Mouse (Mus musculus): ENCODE measurements around the gene Pgm2l1. TPM values are rescaled to one million over a fixed set of nuclear protein-coding genes. Genes with fewer than 3 reads are reported as not detected.

The Pgm2l1 gene
- polyA plus RNA-seq, 1 experiment from 2014 or later: 2.4 TPM

DNA sequence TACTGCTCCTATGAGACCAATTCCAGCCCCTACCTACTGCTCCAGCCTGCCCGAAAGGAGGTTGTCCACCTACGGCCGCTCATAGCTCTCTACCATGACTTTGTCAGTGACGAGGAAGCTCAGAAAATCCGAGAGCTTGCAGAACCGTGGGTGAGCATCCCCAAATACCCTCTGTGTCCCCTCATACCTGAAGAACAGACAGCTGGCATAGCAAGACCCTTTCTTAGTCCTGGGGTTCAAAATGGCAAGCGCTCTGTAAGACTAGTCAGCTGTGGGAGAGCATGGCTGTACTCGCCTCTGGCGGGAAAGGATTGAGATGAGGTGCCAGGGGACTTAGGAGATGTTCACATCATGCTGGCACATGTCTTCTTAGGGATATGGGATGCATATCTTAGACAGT, 78.7 kb downstream of the Pgm2l1 start:
- Histone ChIP-seq H3K9me3 (no peaks in the 10 kb centered on the region), H3K27me3 (replicated peaks) (no peaks in the 10 kb centered on the region), H3K36me3 (no peaks in the 10 kb centered on the region), H3K9ac (no peak overlapping the region), H3K4me2 (replicated peaks) (no peak overlapping the region), H3K4me3 (replicated peaks) (no peak overlapping the region), H3K4me1 (replicated peaks) (peaks cover 10% of the 10 kb centered on the region; the same call in 1 of the 2 replicates), H3K27ac (no peak overlapping the region)
- ATAC-seq: no peak
- WGBS: 89% methylated on average over 9 of the region's 9 CpGs

DNA sequence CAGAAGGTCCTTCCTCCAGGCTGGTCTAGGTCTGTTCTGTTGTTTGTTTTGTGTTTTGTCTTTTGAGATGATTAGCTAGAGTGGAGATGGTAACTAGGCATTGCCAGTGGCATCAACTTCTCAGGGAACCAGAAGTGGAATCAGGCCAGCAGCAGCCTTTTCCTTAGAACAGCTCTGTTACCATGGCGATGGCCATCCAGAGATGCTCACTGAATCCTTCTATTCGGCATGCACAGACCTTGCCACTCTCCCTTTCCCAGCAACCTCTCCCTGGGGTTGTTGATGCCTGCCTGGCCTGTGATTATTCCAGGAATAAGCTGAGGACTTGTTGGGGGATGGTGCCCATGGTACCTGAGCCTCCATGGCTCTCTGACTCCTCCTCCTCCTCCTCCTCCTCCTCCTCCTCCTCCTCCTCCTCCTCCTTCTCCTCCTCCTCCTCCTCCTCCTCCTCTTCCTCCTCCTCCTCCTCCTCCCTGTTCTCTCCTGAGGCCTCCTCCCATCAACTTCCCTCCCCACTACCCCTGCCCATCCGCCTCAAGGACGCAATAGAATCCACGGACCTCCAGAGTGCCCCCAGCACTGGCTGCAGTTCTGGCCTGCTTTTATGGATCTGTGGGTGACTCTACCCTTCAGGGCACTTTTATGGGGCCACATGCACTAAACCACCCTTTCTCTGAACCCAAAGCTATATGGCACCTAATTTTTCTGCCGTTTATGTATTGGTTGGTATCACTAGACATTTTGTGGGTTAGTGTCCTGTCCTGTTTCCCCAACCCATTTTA, 80.9 kb downstream of the Pgm2l1 start:
- Histone ChIP-seq H3K9ac (no peak overlapping the region), H3K27me3 (replicated peaks) (no peaks in the 10 kb centered on the region), H3K27ac (no peak overlapping the region), H3K4me3 (replicated peaks) (no peak overlapping the region), H3K9me3 (no peaks in the 10 kb centered on the region), H3K4me1 (replicated peaks) (0 out of 2 replicates have a peak, but pooled peaks cover 2% of the 10 kb centered on the region), H3K4me2 (replicated peaks) (no peak overlapping the region), H3K36me3 (no peaks in the 10 kb centered on the region)
- 78% methylated on average over 6 of the region's 6 CpGs for WGBS
- ATAC-seq: no peak

DNA sequence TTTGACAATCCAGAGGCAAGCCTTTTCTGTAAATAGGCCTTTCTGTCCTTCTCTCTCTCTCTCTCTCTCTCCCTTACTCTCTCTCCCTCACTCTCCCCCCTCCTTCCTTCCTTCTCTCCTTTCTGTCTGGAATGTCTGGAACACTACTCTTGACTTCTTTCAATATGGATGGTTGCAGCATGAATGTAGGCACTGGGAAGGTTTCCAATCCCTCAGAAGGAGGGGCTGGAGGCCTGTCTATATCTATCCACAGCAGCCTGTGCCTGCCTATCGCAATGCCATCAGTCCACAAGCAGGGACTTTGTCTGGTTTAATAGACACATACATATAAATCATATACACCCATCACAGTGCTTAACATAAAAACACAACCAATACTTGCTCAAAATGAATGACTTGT, 82.0 kb downstream of the Pgm2l1 start:
- Histone ChIP-seq H3K36me3 (no peaks in the 10 kb centered on the region), H3K27me3 (replicated peaks) (no peaks in the 10 kb centered on the region), H3K4me2 (replicated peaks) (no peak overlapping the region), H3K4me1 (replicated peaks) (0 out of 2 replicates have a peak, but pooled peaks cover 2% of the 10 kb centered on the region), H3K9ac (no peak overlapping the region), H3K9me3 (no peaks in the 10 kb centered on the region), H3K4me3 (replicated peaks) (no peak overlapping the region), H3K27ac (no peak overlapping the region)
- WGBS: 61% methylated on average over 1 of the region's 1 CpGs
- no peak for ATAC-seq

DNA sequence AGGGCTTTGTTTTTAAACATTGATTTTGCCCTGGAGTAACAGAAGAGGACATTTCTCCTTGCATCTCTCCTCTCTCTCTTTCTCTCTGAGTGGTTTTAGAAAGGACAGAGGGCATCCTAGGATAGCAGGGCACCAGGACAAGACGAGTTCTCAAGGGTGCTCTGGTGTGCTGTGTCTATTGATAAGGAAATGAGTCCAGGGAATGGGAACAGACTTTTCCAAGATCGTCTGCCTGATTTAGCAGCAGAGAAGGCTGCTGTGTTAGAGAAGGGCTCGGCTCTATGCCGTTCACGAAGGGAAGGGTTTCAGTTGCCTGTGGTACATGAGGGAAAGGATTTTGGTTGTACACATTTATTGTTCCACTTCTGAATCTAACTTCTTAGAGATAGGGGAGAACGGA, 82.5 kb downstream of the Pgm2l1 start:
- no peak overlapping the region for H3K27ac ChIP-seq
- no peak overlapping the region for H3K4me3 ChIP-seq (replicated peaks)
- ATAC-seq: no peak
- H3K36me3 ChIP-seq: no peaks in the 10 kb centered on the region
- 51% methylated on average over 6 of the region's 6 CpGs for WGBS
- H3K27me3 ChIP-seq (replicated peaks): no peaks in the 10 kb centered on the region
- H3K9ac ChIP-seq: no peak overlapping the region
- H3K4me2 ChIP-seq (replicated peaks): no peak overlapping the region
- no peaks in the 10 kb centered on the region for H3K9me3 ChIP-seq
- H3K4me1 ChIP-seq (replicated peaks): 0 out of 2 replicates have a peak, but pooled peaks cover 2% of the 10 kb centered on the region

DNA sequence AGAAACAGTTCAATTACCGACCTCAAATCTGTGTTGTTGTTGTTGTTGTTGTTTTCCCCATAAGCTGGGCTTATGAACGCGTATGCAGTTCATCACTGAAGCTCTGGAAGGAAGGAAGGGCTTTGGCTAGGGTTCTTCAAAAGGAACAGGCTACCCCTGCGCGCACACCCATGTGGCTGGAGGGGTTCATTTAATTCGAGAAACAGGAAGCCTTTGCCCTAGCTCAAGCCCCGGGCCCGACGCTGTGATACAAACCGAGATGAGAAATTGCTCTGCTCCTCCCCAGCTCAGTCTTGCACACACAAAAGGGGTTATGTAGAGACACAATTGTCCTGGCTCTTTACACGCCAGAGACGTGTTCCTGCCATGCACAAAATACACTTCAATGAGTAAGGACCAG, 83.1 kb downstream of the Pgm2l1 start:
- H3K4me2 ChIP-seq (replicated peaks): no peak overlapping the region
- no peak for ATAC-seq
- H3K9ac ChIP-seq: no peak overlapping the region
- H3K4me1 ChIP-seq (replicated peaks): 0 out of 2 replicates have a peak, but pooled peaks cover 2% of the 10 kb centered on the region
- H3K27me3 ChIP-seq (replicated peaks): no peaks in the 10 kb centered on the region
- 75% methylated on average over 12 of the region's 12 CpGs for WGBS
- H3K36me3 ChIP-seq: no peaks in the 10 kb centered on the region
- H3K4me3 ChIP-seq (replicated peaks): no peak overlapping the region
- H3K27ac ChIP-seq: no peak overlapping the region
- no peaks in the 10 kb centered on the region for H3K9me3 ChIP-seq

DNA sequence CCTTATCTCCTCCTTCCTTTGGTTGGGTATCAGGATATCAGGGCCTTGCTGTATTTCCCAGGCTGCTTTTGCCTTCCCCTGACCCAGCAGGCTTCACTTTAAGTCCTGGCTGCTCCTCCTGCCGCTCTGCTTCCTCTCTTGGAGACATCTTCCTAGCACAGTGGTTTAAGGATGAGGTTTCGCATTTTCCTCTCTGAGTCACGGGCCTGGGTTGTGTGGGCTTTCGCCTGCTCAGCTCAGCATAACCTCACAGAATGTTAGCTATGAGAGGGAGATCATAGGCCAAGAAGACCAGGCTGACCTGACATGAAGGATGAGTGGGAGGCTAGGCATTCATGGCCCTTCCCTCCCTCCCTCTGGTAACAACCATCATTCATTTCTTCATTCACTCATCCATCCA, 85.5 kb downstream of the Pgm2l1 start:
- Histone ChIP-seq H3K4me3 (replicated peaks) (no peak overlapping the region), H3K27me3 (replicated peaks) (no peaks in the 10 kb centered on the region), H3K9me3 (no peaks in the 10 kb centered on the region), H3K4me2 (replicated peaks) (no peak overlapping the region), H3K9ac (no peak overlapping the region), H3K4me1 (replicated peaks) (0 out of 2 replicates have a peak, but pooled peaks cover 2% of the 10 kb centered on the region), H3K27ac (no peak overlapping the region), H3K36me3 (no peaks in the 10 kb centered on the region)
- no peak for ATAC-seq
- 76% methylated on average over 4 of the region's 4 CpGs for WGBS

DNA sequence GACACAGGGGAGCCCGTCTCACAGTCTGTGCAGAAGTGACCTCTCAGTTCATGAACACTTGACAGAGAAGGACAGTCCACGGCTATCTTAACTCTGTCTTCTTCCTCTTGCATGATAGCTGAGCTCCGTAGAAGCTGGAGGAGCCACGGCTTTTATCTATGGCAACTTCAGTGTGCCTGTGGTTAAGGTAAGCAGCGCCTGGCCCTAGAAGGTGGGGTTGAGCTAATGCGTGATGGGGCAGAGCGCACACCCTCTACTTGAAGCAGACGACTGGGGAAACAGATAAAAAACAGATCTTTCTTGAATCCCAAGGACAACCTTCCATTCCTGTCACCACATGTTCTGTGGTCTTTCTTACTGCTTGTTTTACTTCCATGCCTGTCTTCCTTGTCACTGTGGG, 89.7 kb downstream of the Pgm2l1 start:
- Histone ChIP-seq H3K4me3 (replicated peaks) (no peak overlapping the region), H3K36me3 (no peaks in the 10 kb centered on the region), H3K27ac (no peak overlapping the region), H3K4me1 (replicated peaks) (no peaks in the 10 kb centered on the region), H3K9me3 (no peaks in the 10 kb centered on the region), H3K27me3 (replicated peaks) (no peaks in the 10 kb centered on the region), H3K4me2 (replicated peaks) (no peak overlapping the region), H3K9ac (no peak overlapping the region)
- no peak for ATAC-seq
- 88% methylated on average over 8 of the region's 8 CpGs for WGBS

DNA sequence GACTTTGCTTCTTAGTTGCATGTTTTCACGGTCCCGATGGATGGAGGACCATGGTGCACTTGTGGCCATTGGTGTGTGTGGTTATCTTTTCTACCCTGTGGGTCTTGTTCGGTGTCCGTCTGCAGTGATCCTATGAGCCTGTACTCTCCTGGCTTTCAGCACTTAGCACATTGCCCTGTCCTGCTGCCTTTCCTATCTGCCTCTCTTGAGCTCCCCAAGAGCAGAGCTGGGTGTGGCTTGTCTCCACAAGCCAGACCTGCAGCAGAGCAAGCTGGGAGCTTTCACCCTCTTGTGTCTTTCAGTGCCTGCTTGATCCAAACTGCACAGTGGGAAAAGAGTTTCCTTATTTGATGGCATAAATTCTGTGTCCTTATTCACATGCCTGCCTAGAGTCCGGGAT, 90.3 kb downstream of the Pgm2l1 start:
- no peak overlapping the region for H3K4me3 ChIP-seq (replicated peaks)
- H3K27ac ChIP-seq: no peak overlapping the region
- H3K4me1 ChIP-seq (replicated peaks): no peaks in the 10 kb centered on the region
- H3K36me3 ChIP-seq: no peaks in the 10 kb centered on the region
- H3K9me3 ChIP-seq: no peaks in the 10 kb centered on the region
- WGBS: 90% methylated on average over 5 of the region's 5 CpGs
- no peak for ATAC-seq
- H3K9ac ChIP-seq: no peak overlapping the region
- no peak overlapping the region for H3K4me2 ChIP-seq (replicated peaks)
- H3K27me3 ChIP-seq (replicated peaks): no peaks in the 10 kb centered on the region

DNA sequence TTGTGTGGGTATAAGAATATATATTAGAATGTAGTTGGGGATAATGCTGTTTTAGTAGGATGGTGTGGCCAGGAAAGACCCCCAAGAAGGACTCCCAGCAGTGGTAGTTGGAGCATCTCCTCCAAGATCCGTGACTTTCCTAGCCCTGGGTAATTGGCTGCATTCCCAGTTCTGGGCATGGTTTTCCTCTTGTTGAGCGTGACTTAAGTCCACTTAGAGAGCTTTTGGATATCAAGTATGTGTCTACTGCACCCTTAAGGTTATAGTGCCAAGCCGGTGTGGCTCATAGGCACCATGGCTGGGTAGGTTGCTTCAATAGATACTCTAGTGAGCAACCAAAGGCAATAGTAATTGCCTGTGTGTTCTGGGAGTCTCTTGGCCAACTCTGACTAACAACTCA, 96.5 kb downstream of the Pgm2l1 start:
- Histone ChIP-seq H3K36me3 (peaks cover 8% of the 10 kb centered on the region; the same call in 1 of the 2 replicates), H3K27me3 (replicated peaks) (no peaks in the 10 kb centered on the region), H3K4me3 (replicated peaks) (no peak overlapping the region), H3K9me3 (no peaks in the 10 kb centered on the region), H3K27ac (no peak overlapping the region), H3K4me2 (replicated peaks) (no peak overlapping the region), H3K9ac (no peak overlapping the region), H3K4me1 (replicated peaks) (no peaks in the 10 kb centered on the region)
- 72% methylated on average over 3 of the region's 3 CpGs for WGBS
- ATAC-seq: no peak

DNA sequence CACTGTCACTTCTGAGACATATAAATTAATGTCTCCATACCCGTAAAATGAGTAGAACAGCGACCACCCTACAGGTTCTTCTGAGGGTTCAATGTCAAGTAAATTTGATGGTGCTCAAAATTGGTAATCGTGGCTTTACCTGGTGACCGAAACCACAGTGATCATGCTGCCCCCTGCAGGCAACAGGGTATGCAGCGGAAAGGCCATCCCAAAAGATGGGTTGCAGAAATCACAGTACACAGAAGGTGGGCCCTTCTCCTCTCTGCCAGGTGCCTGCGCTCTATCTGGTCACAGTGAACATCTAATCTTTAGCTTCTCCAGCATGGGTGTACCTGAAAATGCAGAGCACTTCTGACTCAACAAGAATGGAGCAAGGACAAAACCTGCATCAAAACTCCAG, 98.3 kb downstream of the Pgm2l1 start:
- Histone ChIP-seq H3K4me2 (replicated peaks) (no peak overlapping the region), H3K27me3 (replicated peaks) (no peaks in the 10 kb centered on the region), H3K27ac (no peak overlapping the region), H3K4me3 (replicated peaks) (no peak overlapping the region), H3K36me3 (peaks cover 8% of the 10 kb centered on the region; the same call in 1 of the 2 replicates), H3K4me1 (replicated peaks) (no peaks in the 10 kb centered on the region), H3K9ac (no peak overlapping the region), H3K9me3 (no peaks in the 10 kb centered on the region)
- ATAC-seq: no peak
- WGBS: 79% methylated on average over 6 of the region's 6 CpGs

DNA sequence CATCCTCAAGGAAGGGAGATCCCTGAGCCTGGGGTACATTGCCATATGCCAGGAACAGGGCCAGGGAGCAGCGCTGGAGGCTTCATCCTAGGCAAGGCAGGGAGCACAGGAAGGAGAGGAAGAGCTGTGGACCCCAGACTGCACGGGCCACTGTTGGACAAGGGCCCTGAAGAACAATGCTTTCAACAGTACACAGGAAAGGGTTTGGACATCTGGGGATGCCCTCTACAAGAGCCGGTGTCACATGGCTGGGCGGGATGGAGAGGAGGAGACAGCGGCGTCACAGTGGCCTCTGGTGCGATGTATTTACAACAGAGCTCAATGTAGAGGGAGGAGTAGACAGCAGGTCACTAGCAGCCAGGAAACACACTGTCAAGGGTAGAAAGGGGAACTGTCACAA, 100.3 kb downstream of the Pgm2l1 start:
- no peaks in the 10 kb centered on the region for H3K4me1 ChIP-seq (replicated peaks)
- H3K9ac ChIP-seq: no peak overlapping the region
- H3K36me3 ChIP-seq: peaks cover 18% of the 10 kb centered on the region
- H3K9me3 ChIP-seq: no peaks in the 10 kb centered on the region
- no peak overlapping the region for H3K4me2 ChIP-seq (replicated peaks)
- ATAC-seq: 0 out of 2 replicates have a peak, but pooled peaks have one; percentile 15
- 85% methylated on average over 7 of the region's 7 CpGs for WGBS
- H3K4me3 ChIP-seq (replicated peaks): no peak overlapping the region
- H3K27me3 ChIP-seq (replicated peaks): no peaks in the 10 kb centered on the region
- H3K27ac ChIP-seq: no peak overlapping the region

All from intestine, embryonic 15.5 days (tissue).